Mouse (Mus musculus): ENCODE results near the gene Mbnl2. TPM values are rescaled to one million over a fixed set of nuclear protein-coding genes. Genes with fewer than 3 reads are reported as not detected.

Gene Mbnl2
- total and polyA plus RNA-seq, 3 experiments = 5.6 to 8.6 TPM; not detected in 1

DNA sequence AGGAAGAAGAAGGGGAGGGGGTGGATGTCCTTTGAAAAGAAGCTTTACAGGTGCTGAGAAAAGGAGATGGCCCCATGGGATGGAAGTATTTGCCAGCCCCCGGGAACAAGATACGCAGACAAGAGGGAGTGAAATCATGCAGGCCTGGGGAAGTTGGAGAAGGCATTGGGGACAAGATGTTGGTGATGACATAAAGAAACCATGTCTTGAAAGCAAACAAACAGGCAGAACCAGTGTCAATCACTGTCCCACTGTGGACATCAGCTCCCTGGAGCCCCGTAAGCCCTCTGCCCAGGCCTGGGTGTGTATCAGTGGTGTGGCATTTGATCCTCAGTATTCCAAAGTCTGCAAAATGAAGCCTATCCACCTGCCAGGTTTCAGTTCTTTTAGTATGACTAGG, 63.2 kb downstream of the Mbnl2 start:
- no peaks in the 10 kb centered on the region for H3K9me3 ChIP-seq (replicated peaks; ENCODE audit: insufficient read depth, low read length)
- no peaks in the 10 kb centered on the region for H3K27me3 ChIP-seq (ENCODE audit: control insufficient read depth in 1 of 2, insufficient read depth in 2 of 2, low read length in 2 of 2)
- DNase-seq (ENCODE audit: low read depth, low spot score) = no peak
- TF ChIP-seq CHD2 (IDR thresholded peaks at IDR 0.05; ENCODE audit: low read length) (no peak), TBP (IDR thresholded peaks at IDR 0.05; ENCODE audit: low read depth, low read length) (no peak), ZC3H11A (IDR thresholded peaks at IDR 0.05; ENCODE audit: low read depth, low read length) (no peak), MAX (IDR thresholded peaks at IDR 0.05; ENCODE audit: low read length) (no peak), ZNF384 (IDR thresholded peaks at IDR 0.05; ENCODE audit: low read depth, low read length) (no peak), NELFE (IDR thresholded peaks at IDR 0.05; ENCODE audit: low read depth, low read length) (no peak), POLR2AphosphoS2 (IDR thresholded peaks at IDR 0.05; ENCODE audit: low read length) (no peak), KAT2A (conservative IDR thresholded peaks at IDR 0.05; ENCODE audit: low read depth, low read length) (no peak), TAL1 (IDR thresholded peaks at IDR 0.05; ENCODE audit: low read length) (no peak), RCOR1 (IDR thresholded peaks at IDR 0.05; ENCODE audit: low read depth, low read length) (no peak), USF1 (IDR thresholded peaks at IDR 0.05; ENCODE audit: low read depth, low read length) (no peak), CHD1 (IDR thresholded peaks at IDR 0.05; ENCODE audit: low read depth, low read length) (no peak), POLR2A (IDR thresholded peaks at IDR 0.05; ENCODE audit: control insufficient read depth in 1 of 2, insufficient read depth in 1 of 2, low read depth in 1 of 2, low read length in 2 of 2, poor library complexity in 1 of 2) (no peak)
- H3K9ac ChIP-seq (ENCODE audit: control insufficient read depth, low read depth, low read length, poor library complexity, severe bottlenecking) = no peak overlapping the region
- no peaks in the 10 kb centered on the region for H3K4me1 ChIP-seq (ENCODE audit: control insufficient read depth in 1 of 2, insufficient read depth in 2 of 2, low read length in 2 of 2)
- H3K79me2 ChIP-seq (ENCODE audit: control insufficient read depth, insufficient read depth, low read length, poor library complexity) = no peaks in the 10 kb centered on the region
- no peak overlapping the region for H3K27ac ChIP-seq (ENCODE audit: control insufficient read depth, low read depth, low read length)
- no peaks in the 10 kb centered on the region for H3K36me3 ChIP-seq (ENCODE audit: control insufficient read depth in 1 of 2, insufficient read depth in 2 of 2, low read length in 2 of 2)
- H3K4me3 ChIP-seq (ENCODE audit: control insufficient read depth in 1 of 2, insufficient read depth in 1 of 2, low read depth in 2 of 2, low read length in 2 of 2) = no peak overlapping the region

DNA sequence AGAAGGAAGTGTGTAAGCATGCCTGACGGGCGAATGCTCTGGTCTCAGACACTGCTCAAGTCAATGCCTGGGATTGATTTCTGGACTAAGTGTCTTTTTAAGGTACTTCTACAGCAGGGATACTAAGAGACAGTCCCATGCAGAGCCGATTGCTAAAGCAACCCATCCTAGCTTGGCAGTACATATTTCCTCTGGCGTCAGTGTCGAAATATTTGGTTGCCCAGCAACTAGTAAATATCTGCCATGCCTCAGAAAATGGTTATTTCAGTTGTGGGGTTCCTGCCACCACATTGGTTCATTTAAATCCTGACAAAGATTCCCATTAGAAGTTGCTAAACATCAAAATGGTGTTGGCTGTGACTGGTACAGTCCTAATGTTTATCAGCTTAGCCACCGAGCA, 66.4 kb downstream of the Mbnl2 start:
- no peak for DNase-seq (ENCODE audit: low read depth, low spot score)
- no peaks in the 10 kb centered on the region for H3K9me3 ChIP-seq (replicated peaks; ENCODE audit: insufficient read depth, low read length)
- H3K36me3 ChIP-seq (ENCODE audit: control insufficient read depth in 1 of 2, insufficient read depth in 2 of 2, low read length in 2 of 2) = no peaks in the 10 kb centered on the region
- TF ChIP-seq EP300 (IDR thresholded peaks at IDR 0.05; ENCODE audit: low read depth in 1 of 2, low read length in 2 of 2) = no peak
- TF ChIP-seq POLR2A (IDR thresholded peaks at IDR 0.05; ENCODE audit: control insufficient read depth in 1 of 2, insufficient read depth in 1 of 2, low read depth in 1 of 2, low read length in 2 of 2, poor library complexity in 1 of 2) = no peak
- no peak for TF ChIP-seq KAT2A (conservative IDR thresholded peaks at IDR 0.05; ENCODE audit: low read depth, low read length)
- TF ChIP-seq UBTF (IDR thresholded peaks at IDR 0.05; ENCODE audit: borderline replicate concordance, insufficient read depth, low read depth, low read length) = no peak
- no peak for TF ChIP-seq ZKSCAN1 (IDR thresholded peaks at IDR 0.05; ENCODE audit: low read depth, low read length)
- TF ChIP-seq JUND (IDR thresholded peaks at IDR 0.05; ENCODE audit: low read depth, low read length) = no peak
- no peak for TF ChIP-seq TBP (IDR thresholded peaks at IDR 0.05; ENCODE audit: low read depth, low read length)
- no peak for TF ChIP-seq ETS1 (IDR thresholded peaks at IDR 0.05; ENCODE audit: low read depth, low read length)
- no peak for TF ChIP-seq NELFE (IDR thresholded peaks at IDR 0.05; ENCODE audit: low read depth, low read length)
- TF ChIP-seq MAZ (IDR thresholded peaks at IDR 0.05; ENCODE audit: low read depth, low read length) = no peak
- no peak for TF ChIP-seq ZC3H11A (IDR thresholded peaks at IDR 0.05; ENCODE audit: low read depth, low read length)
- no peaks in the 10 kb centered on the region for H3K79me2 ChIP-seq (ENCODE audit: control insufficient read depth, insufficient read depth, low read length, poor library complexity)
- H3K4me1 ChIP-seq (ENCODE audit: control insufficient read depth in 1 of 2, insufficient read depth in 2 of 2, low read length in 2 of 2) = no peaks in the 10 kb centered on the region
- H3K27ac ChIP-seq (ENCODE audit: control insufficient read depth, low read depth, low read length) = no peak overlapping the region
- no peak overlapping the region for H3K4me3 ChIP-seq (ENCODE audit: control insufficient read depth in 1 of 2, insufficient read depth in 1 of 2, low read depth in 2 of 2, low read length in 2 of 2)
- H3K9ac ChIP-seq (ENCODE audit: control insufficient read depth, low read depth, low read length, poor library complexity, severe bottlenecking) = no peak overlapping the region
- no peaks in the 10 kb centered on the region for H3K27me3 ChIP-seq (ENCODE audit: control insufficient read depth in 1 of 2, insufficient read depth in 2 of 2, low read length in 2 of 2)

Measured in MEL (cell line).